Mouse (Mus musculus) MEL (cell line): ENCODE data around the gene Pde3a. TPM values are rescaled to one million over a fixed set of nuclear protein-coding genes. Genes with fewer than 3 reads are reported as not detected.

Experiments used
- DNase-seq: peaks from one replicate; pipeline ENCODE4 v3.0.0; 2011; ENCODE audit warnings: low read depth, low spot score
- H3K27ac ChIP-seq: 2 replicates; pipeline ENCODE4 v1.5.1; 2012; ENCODE audit warnings: low read depth, mild to moderate bottlenecking, control low read depth, low read length, moderate library complexity; ENCODE audit not compliant: control insufficient read depth
- H3K27me3 ChIP-seq, 2 experiments: fragments of 150-350 bp in 1 of 2; sonication (generic) in 1 of 2; 2 replicates each; pipeline ENCODE4 v1.6.1; 2012; ENCODE audit warnings: low read length in 2 of 2, mild to moderate bottlenecking in 2 of 2, improper control_type of control experiment in 1 of 2, moderate library complexity in 1 of 2; ENCODE audit not compliant: insufficient read depth in 2 of 2, control insufficient read depth in 1 of 2
- H3K36me3 ChIP-seq, 2 experiments: 2 replicates each; pipeline ENCODE4 v1.6.1; 2012 to 2014; ENCODE audit warnings: low read length in 2 of 2, improper control_type of control experiment in 1 of 2, inconsistent platforms in 1 of 2, mild to moderate bottlenecking in 1 of 2; ENCODE audit not compliant: insufficient read depth in 2 of 2, control insufficient read depth in 1 of 2
- H3K4me1 ChIP-seq, 2 experiments: fragments of 150-350 bp in 1 of 2; sonication (generic) in 1 of 2; 2 replicates each; pipeline ENCODE4 v1.6.1; 2012; ENCODE audit warnings: low read length in 2 of 2, improper control_type of control experiment in 1 of 2, mild to moderate bottlenecking in 1 of 2; ENCODE audit not compliant: insufficient read depth in 2 of 2, control insufficient read depth in 1 of 2
- H3K4me3 ChIP-seq, 2 experiments: fragments of 150-350 bp in 1 of 2; sonication (generic) in 1 of 2; 2 replicates each; pipeline ENCODE4 v1.5.1; 2012; ENCODE audit warnings: low read depth in 2 of 2, low read length in 2 of 2, mild to moderate bottlenecking in 2 of 2, moderate library complexity in 2 of 2, control low read depth in 1 of 2, improper control_type of control experiment in 1 of 2; ENCODE audit not compliant: control insufficient read depth in 1 of 2, insufficient read depth in 1 of 2
- H3K79me2 ChIP-seq: 2 replicates; pipeline ENCODE4 v1.6.1; 2012; ENCODE audit warnings: mild to moderate bottlenecking, low read length, moderate library complexity; ENCODE audit not compliant: control insufficient read depth, poor library complexity, insufficient read depth
- H3K9ac ChIP-seq: 2 replicates; pipeline ENCODE4 v1.6.1; 2012; ENCODE audit warnings: low read depth, mild to moderate bottlenecking, control low read depth, low read length, moderate library complexity; ENCODE audit not compliant: control insufficient read depth, poor library complexity, severe bottlenecking
- H3K9me3 ChIP-seq: fragments of 150-350 bp; sonication (generic); replicated peaks from 2 replicates; pipeline ENCODE4 v1.6.1; 2012; ENCODE audit warnings: mild to moderate bottlenecking, low read length, improper control_type of control experiment, moderate library complexity; ENCODE audit not compliant: insufficient read depth
- BHLHE40 ChIP-seq: IDR thresholded peaks from 2 replicates; pipeline ENCODE4 v1.6.1; 2012; ENCODE audit warnings: low read depth, mild to moderate bottlenecking, inconsistent platforms, low read length, improper control_type of control experiment, borderline replicate concordance
- CHD1 ChIP-seq: IDR thresholded peaks from 2 replicates; pipeline ENCODE4 v1.6.1; 2012; ENCODE audit warnings: low read depth, mild to moderate bottlenecking, inconsistent platforms, low read length, improper control_type of control experiment
- CHD2 ChIP-seq: IDR thresholded peaks from 2 replicates; pipeline ENCODE4 v1.6.1; 2011; ENCODE audit warnings: low read length, improper control_type of control experiment
- ELF1 ChIP-seq: IDR thresholded peaks from 2 replicates; pipeline ENCODE4 v1.6.1; 2014; ENCODE audit warnings: low read depth, mild to moderate bottlenecking, inconsistent platforms, low read length, improper control_type of control experiment, moderate library complexity
- EP300 ChIP-seq, 2 experiments: IDR thresholded peaks; 2 replicates each; pipeline ENCODE4 v1.6.1; 2011; ENCODE audit warnings: improper control_type of control experiment in 2 of 2, low read length in 2 of 2, low read depth in 1 of 2, mild to moderate bottlenecking in 1 of 2
- GABPA ChIP-seq: IDR thresholded peaks from 2 replicates; pipeline ENCODE4 v1.6.1; 2012; ENCODE audit warnings: low read depth, mild to moderate bottlenecking, inconsistent platforms, low read length, improper control_type of control experiment, moderate library complexity
- GATA1 ChIP-seq: IDR thresholded peaks from 2 replicates; pipeline ENCODE4 v1.6.1; 2011; ENCODE audit warnings: low read depth, low read length, improper control_type of control experiment
- HCFC1 ChIP-seq: IDR thresholded peaks from 2 replicates; pipeline ENCODE4 v1.6.1; 2012; ENCODE audit warnings: low read depth, mild to moderate bottlenecking, inconsistent platforms, low read length, improper control_type of control experiment, moderate library complexity
- KAT2A ChIP-seq: conservative IDR thresholded peaks from 2 replicates; pipeline ENCODE4 v1.6.1; 2012; ENCODE audit warnings: low read depth, low read length, improper control_type of control experiment, inconsistent platforms
- MAX ChIP-seq: IDR thresholded peaks from 2 replicates; pipeline ENCODE4 v1.6.1; 2011; ENCODE audit warnings: low read length, improper control_type of control experiment
- MAZ ChIP-seq: IDR thresholded peaks from 2 replicates; pipeline ENCODE4 v1.6.1; 2012; ENCODE audit warnings: low read depth, mild to moderate bottlenecking, inconsistent platforms, low read length, improper control_type of control experiment
- MXI1 ChIP-seq: IDR thresholded peaks from 2 replicates; pipeline ENCODE4 v1.6.1; 2011; ENCODE audit warnings: mild to moderate bottlenecking, low read depth, low read length, improper control_type of control experiment
- MYB ChIP-seq: IDR thresholded peaks from 2 replicates; pipeline ENCODE4 v1.6.1; 2011; ENCODE audit warnings: mild to moderate bottlenecking, low read depth, low read length, improper control_type of control experiment
- NELFE ChIP-seq: IDR thresholded peaks from 2 replicates; pipeline ENCODE4 v1.6.1; 2011; ENCODE audit warnings: low read depth, low read length, improper control_type of control experiment
- POLR2A ChIP-seq, 2 experiments: IDR thresholded peaks; 2 replicates each; pipeline ENCODE4 v1.6.1; 2011 to 2012; ENCODE audit warnings: low read length in 2 of 2, mild to moderate bottlenecking in 2 of 2, control low read depth in 1 of 2, improper control_type of control experiment in 1 of 2, low read depth in 1 of 2, moderate library complexity in 1 of 2; ENCODE audit not compliant: control insufficient read depth in 1 of 2, insufficient read depth in 1 of 2, poor library complexity in 1 of 2
- RAD21 ChIP-seq: IDR thresholded peaks from 2 replicates; pipeline ENCODE4 v1.6.1; 2011; ENCODE audit warnings: mild to moderate bottlenecking, low read depth, low read length, improper control_type of control experiment
- RCOR1 ChIP-seq: IDR thresholded peaks from 2 replicates; pipeline ENCODE4 v1.6.1; 2012; ENCODE audit warnings: low read depth, mild to moderate bottlenecking, inconsistent platforms, low read length, improper control_type of control experiment
- SMC3 ChIP-seq: IDR thresholded peaks from 2 replicates; pipeline ENCODE4 v1.6.1; 2011; ENCODE audit warnings: low read depth, low read length, improper control_type of control experiment
- TAL1 ChIP-seq: IDR thresholded peaks from 2 replicates; pipeline ENCODE4 v1.6.1; 2012; ENCODE audit warnings: mild to moderate bottlenecking, inconsistent platforms, low read length, moderate library complexity, mixed read lengths
- TBP ChIP-seq: IDR thresholded peaks from 2 replicates; pipeline ENCODE4 v1.8.0; 2011; ENCODE audit warnings: low read depth, low read length, improper control_type of control experiment
- TCF12 ChIP-seq: IDR thresholded peaks from 2 replicates; pipeline ENCODE4 v1.6.1; 2014; ENCODE audit warnings: low read depth, mild to moderate bottlenecking, inconsistent platforms, low read length, improper control_type of control experiment, moderate library complexity
- UBTF ChIP-seq: IDR thresholded peaks from 2 replicates; pipeline ENCODE4 v1.6.1; 2012; ENCODE audit warnings: low read depth, mild to moderate bottlenecking, inconsistent platforms, low read length, improper control_type of control experiment, moderate library complexity, borderline replicate concordance; ENCODE audit not compliant: insufficient read depth
- USF1 ChIP-seq: IDR thresholded peaks from 2 replicates; pipeline ENCODE4 v1.6.1; 2014; ENCODE audit warnings: low read depth, mild to moderate bottlenecking, inconsistent platforms, low read length, improper control_type of control experiment, moderate library complexity
- ZKSCAN1 ChIP-seq: IDR thresholded peaks from 2 replicates; pipeline ENCODE4 v1.6.1; 2012; ENCODE audit warnings: low read depth, mild to moderate bottlenecking, inconsistent platforms, low read length, improper control_type of control experiment, moderate library complexity
- ZNF384 ChIP-seq: IDR thresholded peaks from 2 replicates; pipeline ENCODE4 v1.6.1; 2012; ENCODE audit warnings: low read depth, mild to moderate bottlenecking, inconsistent platforms, low read length, improper control_type of control experiment
- polyA plus RNA-seq, 2 experiments: library from polyadenylated mRNA; stranded (reverse) in 1 of 2; unstranded in 1 of 2; fragments of >175 nt in 1 of 2; fragments of >200 nt in 1 of 2; gene quantifications; 2 replicates each; pipeline versions ENCODE4 v1.2.1 to v1.2.4; 2012; ENCODE audit warnings: low replicate concordance in 2 of 2, low read depth in 1 of 2; ENCODE audit not compliant: insufficient read length in 2 of 2, insufficient read depth in 1 of 2, missing spikeins in 1 of 2
- total RNA-seq: library from RNA; depleted of rRNA; stranded (reverse); fragments of 300-350 nt; gene quantifications from 2 replicates; pipeline ENCODE4 v1.2.3, GENCODE M21; 2012

Gene Pde3a
- total and polyA plus RNA-seq, 3 experiments, result not detected

- no peak for DNase-seq
- H3K4me3 ChIP-seq, result no peak overlapping the region
- no peaks in the 10 kb centered on the region for H3K79me2 ChIP-seq
- H3K36me3 ChIP-seq, result no peaks in the 10 kb centered on the region
- H3K4me1 ChIP-seq, result no peaks in the 10 kb centered on the region
- no peak overlapping the region for H3K9ac ChIP-seq
- H3K9me3 ChIP-seq, result no peaks in the 10 kb centered on the region
- H3K27me3 ChIP-seq, result no peaks in the 10 kb centered on the region
- no peak overlapping the region for H3K27ac ChIP-seq
- TF ChIP-seq RCOR1 (no peak), GABPA (no peak), USF1 (no peak), CHD2 (no peak), MYB (no peak), CHD1 (no peak), NELFE (no peak), ELF1 (no peak), TAL1 (no peak), HCFC1 (no peak), TBP (no peak), ZKSCAN1 (no peak), MXI1 (no peak), MAZ (no peak), TCF12 (no peak)
These were observed 92.3 kb downstream of the Pde3a start for GRCm38 (mm10) chr6:141341385-141341784.

- Histone ChIP-seq H3K36me3 (no peaks in the 10 kb centered on the region), H3K4me3 (no peak overlapping the region), H3K79me2 (no peaks in the 10 kb centered on the region), H3K27me3 (no peaks in the 10 kb centered on the region), H3K4me1 (no peaks in the 10 kb centered on the region), H3K9me3 (no peaks in the 10 kb centered on the region), H3K27ac (no peak overlapping the region), H3K9ac (no peak overlapping the region)
- no peak for DNase-seq
- TF ChIP-seq GATA1 (no peak), POLR2A (IDR thresholded peaks at IDR 0.05; ENCODE audit: control insufficient read depth in 1 of 2, insufficient read depth in 1 of 2, low read depth in 1 of 2, low read length in 2 of 2, poor library complexity in 1 of 2) (no peak), MAX (no peak), TAL1 (no peak), UBTF (no peak), RAD21 (no peak), GABPA (no peak), BHLHE40 (no peak), ZNF384 (no peak), TBP (no peak), MXI1 (no peak), KAT2A (no peak), CHD2 (no peak), EP300 (IDR thresholded peaks at IDR 0.05; ENCODE audit: low read depth in 1 of 2, low read length in 2 of 2) (no peak), HCFC1 (no peak), SMC3 (no peak), RCOR1 (no peak)
These were observed 98.8 kb downstream of the Pde3a start for GRCm38 (mm10) chr6:141347870-141348269.
